Mouse (Mus musculus): ENCODE measurements around the gene Sla2. TPM values are rescaled to one million over a fixed set of nuclear protein-coding genes. Genes with fewer than 3 reads are reported as not detected.
"Not testable (repeated sequence)": the region's sequence is repeated elsewhere in the genome, so short reads cannot be mapped to it uniquely, and the experiment has no call there.

Sla2 gene
- total RNA-seq, 2 experiments from 2014 or later, result not detected

- DNase-seq (ENCODE audit: low spot score), result no peak
- intact Hi-C loops (cut with DNase I), result no loop called here
Observed at GRCm38 (mm10) chr2:156903367-156903766, 16.4 kb upstream of the Sla2 start.

DNA sequence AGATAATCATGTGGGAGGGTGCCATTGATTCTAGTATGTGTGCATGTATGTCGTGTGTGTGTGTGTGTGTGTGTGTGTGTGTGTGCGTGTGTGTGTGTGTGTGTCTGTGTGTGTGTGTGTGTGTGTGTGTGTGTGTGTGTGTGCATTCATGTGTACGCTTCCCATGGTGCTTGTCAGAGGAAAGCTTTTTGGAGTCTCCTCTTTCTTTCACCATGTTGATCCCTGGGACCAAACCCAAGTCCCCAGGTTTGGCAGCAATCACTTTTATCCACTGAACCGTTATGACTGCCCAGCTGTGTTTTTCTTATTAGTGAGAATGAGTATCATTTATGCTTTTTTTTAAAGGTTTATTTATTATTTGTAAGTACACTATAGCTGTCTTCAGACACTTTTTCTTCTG is 15.4 kb upstream of the Sla2 start:
- DNase-seq (ENCODE audit: low spot score); intact Hi-C loops (cut with DNase I): not testable (repeated sequence)

DNA sequence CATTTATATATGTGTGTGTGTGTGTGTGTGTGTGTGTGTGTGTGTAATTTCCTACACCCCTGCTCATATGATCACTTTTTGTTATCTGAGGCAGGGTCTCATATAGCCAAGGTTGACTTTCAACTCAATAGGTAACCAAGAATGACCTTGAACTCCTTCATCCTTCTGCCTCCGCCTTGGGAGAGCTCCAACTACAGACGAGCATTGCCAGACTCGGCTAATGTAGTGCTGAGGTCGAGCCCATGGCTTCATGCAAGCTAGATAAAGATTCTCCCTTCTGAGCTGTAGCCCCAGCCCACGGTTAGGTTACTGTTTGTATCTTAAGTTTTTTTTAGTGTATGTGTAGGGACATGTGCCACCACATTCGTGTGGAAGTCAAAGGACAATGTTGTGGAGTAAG is 14.9 kb upstream of the Sla2 start:
- intact Hi-C loops (cut with DNase I), result no loop called here
- DNase-seq (ENCODE audit: low spot score), result no peak

GRCm38 (mm10) chr2:156901344-156901743 is 14.4 kb upstream of the Sla2 start:
- intact Hi-C loops (cut with DNase I), result no loop called here

DNA sequence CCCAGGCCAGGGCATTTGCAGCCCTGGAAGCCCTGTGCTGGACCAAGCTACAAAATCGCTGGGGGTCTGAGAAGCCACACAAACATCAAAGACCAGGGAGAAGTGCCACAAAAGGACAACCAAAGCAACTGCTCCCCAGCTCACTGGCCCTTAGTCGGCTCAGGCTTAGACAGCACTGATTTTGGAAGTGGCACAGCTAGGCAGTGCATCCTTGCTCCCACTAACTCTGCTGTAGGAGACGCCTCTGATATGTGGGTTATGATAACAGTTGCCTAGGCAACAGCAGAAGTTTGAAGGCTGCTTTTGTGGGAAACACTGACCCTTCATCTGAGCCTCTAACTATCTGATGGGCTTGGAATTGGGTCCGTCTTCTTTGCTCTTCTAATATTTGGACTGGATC is 12.2 kb upstream of the Sla2 start:
- intact Hi-C loops (cut with DNase I), result no loop called here
- DNase-seq (ENCODE audit: low spot score), result no peak

More at GRCm38 (mm10) chr2:156901344-156901743, 14.4 kb upstream of the Sla2 start:
- DNase-seq (ENCODE audit: low spot score), result no peak

- intact Hi-C loops (cut with DNase I), result no loop called here
- no peak for DNase-seq (ENCODE audit: low spot score)
Observed at GRCm38 (mm10) chr2:156898374-156898773, 11.4 kb upstream of the Sla2 start.

GRCm38 (mm10) chr2:156897034-156897433 is 10.0 kb upstream of the Sla2 start:
- intact Hi-C loops (cut with DNase I), result no loop called here
- no peak for DNase-seq (ENCODE audit: low spot score)

GRCm38 (mm10) chr2:156896384-156896914 is 9.5 kb upstream of the Sla2 start:
- intact Hi-C loops (cut with DNase I), result no loop called here
- no peak for DNase-seq (ENCODE audit: low spot score)

GRCm38 (mm10) chr2:156894496-156895265 is 7.7 kb upstream of the Sla2 start:
- intact Hi-C loops (cut with DNase I), result no loop called here
- DNase-seq (ENCODE audit: low spot score), result no peak

DNA sequence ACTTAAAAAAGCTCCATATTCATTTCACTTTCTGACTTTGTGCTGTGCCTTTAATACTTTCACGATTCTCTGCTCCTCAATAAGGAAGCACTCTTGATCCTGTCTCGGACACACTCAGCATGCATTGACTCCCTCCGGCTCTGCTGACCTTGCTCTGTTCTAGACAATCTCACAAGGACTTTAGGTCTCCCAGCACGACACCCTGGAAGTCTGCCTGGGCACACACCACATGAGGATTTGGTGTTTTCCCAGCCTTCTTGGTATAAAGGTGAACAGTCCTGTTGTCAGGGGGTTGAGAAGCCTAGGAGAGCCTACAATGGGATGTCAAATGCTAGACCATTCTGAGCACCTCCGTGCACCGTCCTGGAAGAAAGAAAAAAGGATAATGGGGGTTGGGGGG is 5.8 kb upstream of the Sla2 start:
- DNase-seq (ENCODE audit: low spot score), result no peak
- intact Hi-C loops (cut with DNase I), result no loop called here

DNA sequence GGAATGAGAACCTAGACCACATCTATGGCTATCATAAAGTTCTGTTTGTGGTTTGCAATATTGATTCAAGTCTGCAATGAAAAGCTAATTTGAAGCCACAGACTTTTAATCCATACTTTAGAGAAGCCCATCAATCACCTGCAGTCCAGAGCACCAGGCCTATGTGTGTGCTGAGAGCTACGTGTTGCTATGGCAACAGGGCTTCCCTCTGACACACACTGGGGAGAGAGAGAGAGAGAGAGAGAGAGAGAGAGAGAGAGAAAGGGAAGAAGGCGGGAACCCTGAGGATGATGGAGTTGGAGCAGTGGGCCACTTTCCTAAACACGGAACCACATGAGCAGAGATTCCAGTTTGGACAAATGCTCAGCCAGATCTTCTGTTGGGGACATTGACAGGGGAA is 5.2 kb upstream of the Sla2 start:
- intact Hi-C loops (cut with DNase I), result no loop called here
- no peak for DNase-seq (ENCODE audit: low spot score)

- DNase-seq (ENCODE audit: low spot score), result no peak
- intact Hi-C loops (cut with DNase I), result no loop called here
Observed at GRCm38 (mm10) chr2:156888490-156888889, 1.5 kb upstream of the Sla2 start.

- DNase-seq (ENCODE audit: low spot score), result no peak
- intact Hi-C loops (cut with DNase I), result no loop called here
Observed at GRCm38 (mm10) chr2:156886084-156886631, 834 bp downstream of the Sla2 start.

GRCm38 (mm10) chr2:156885666-156886065 is 1.3 kb downstream of the Sla2 start:
- intact Hi-C loops (cut with DNase I); DNase-seq (ENCODE audit: low spot score): not testable (repeated sequence)

DNA sequence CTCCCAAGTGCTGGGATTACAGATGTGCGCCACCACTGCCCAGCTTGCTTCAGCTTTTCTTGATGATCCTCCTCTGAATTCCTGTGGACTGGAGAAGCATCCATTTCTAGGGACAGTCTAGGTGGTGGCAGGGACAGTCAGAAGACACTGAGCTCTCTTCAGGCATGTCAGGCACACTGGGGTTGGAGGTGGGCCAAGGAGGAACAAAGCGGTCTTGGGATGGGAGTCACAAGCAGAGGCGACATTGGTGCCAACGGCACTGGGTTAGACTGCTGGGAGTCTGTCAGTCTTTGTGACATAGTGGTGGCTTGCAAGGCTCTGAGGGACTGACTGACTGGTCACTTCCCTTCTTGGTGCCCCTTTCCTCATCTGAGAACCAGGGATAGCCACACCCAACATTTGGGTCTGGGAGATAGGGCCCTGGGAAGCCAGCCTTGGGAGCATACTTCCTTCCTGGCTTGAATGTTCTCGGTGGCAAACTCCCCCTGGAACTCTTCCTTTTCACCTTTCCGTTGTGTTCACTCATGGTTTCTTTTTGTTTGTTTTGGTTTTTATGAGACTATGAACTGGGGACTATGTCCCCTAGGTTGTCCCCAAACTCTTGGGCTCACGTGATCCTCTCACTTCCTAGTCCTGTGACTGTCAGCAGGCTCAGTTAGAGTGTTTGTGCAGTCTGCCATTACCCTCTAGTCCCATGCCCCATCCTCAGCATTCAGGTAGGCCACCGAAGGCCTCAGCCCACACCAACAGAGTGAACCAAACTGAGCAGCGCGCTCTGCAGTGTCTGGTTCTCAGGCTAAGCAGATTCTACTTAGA is 2.4 kb downstream of the Sla2 start:
- intact Hi-C loops (cut with DNase I), result no loop called here
- DNase-seq (ENCODE audit: low spot score), result no peak

GRCm38 (mm10) chr2:156882431-156883001 is 4.5 kb downstream of the Sla2 start:
- DNase-seq (ENCODE audit: low spot score), result no peak
- intact Hi-C loops (cut with DNase I), result no loop called here

GRCm38 (mm10) chr2:156879541-156879940 is 7.5 kb downstream of the Sla2 start:
- DNase-seq (ENCODE audit: low spot score), result no peak
- intact Hi-C loops (cut with DNase I), result no loop called here

DNA sequence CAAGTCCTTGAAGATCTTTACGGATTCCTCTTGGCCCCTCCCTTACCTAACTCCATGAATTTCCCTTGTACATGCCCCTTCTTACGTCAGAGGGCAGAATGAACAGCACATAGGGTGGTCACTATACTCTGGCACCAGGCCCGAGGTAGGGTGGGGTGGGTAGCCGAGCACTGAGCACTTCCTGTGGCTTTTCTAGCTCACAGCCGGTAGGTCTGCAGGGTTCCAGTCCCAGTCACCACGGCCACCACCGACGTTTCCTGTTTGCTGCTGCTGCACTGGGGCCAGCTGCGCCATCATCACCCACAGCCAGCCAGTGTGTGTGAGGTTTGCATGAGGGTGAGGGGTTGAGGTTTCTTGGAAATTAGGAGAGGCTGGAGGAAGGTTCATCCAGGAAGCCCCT is 9.3 kb downstream of the Sla2 start:
- intact Hi-C loops (cut with DNase I), result no loop called here
- no peak for DNase-seq (ENCODE audit: low spot score)

GRCm38 (mm10) chr2:156874760-156875510 is 12.1 kb downstream of the Sla2 start:
- intact Hi-C loops (cut with DNase I), result loop anchor here (5.0 kb wide), 1 partner anchor 222 kb away; no protein-coding TSS in a partner anchor
- DNase-seq (ENCODE audit: low spot score), result no peak

All from heart, postnatal 25 days (tissue).